In genomic region chr12:70293165-70293926, GRCm38 (mm10) we compare ENCODE assay signal across 18 mouse cellular contexts. TPM values are rescaled to one million over a fixed set of nuclear protein-coding genes. Genes with fewer than 3 reads are reported as not detected.
DNase-seq lines count a peak whose midpoint lies in the region; ATAC-seq and TF ChIP-seq lines count a peak whose summit lies in the region.
"Had no signal": no experiment of that assay in that cellular context is flagged by ENCODE, and none has a peak within 500 bp of the region (broad histone marks: within the 10 kb centered on the region; RNA-seq: fewer than 3 reads in every experiment).

No protein-coding gene starts in this region.

- no peak for TF ChIP-seq CTCF in layer of hippocampus, adult 2 months (conservative IDR thresholded peaks at IDR 0.05)
- TF ChIP-seq CTCF in cortical plate, adult 2 months (IDR thresholded peaks at IDR 0.05; ENCODE audit: extremely low read depth, insufficient read depth, low read length) = no peak

- peak; percentile 50 for ATAC-seq in hindbrain, embryonic 13.5 days (ENCODE audit: low FRiP score)
- ATAC-seq in neural tube, embryonic 12.5 days (ENCODE audit: low FRiP score, low read depth) = peak; percentile 61

- no peaks in the 10 kb centered on the region for H3K27me3 ChIP-seq in hindbrain, embryonic 13.5 days
- H3K27me3 ChIP-seq in neural tube, embryonic 12.5 days (replicated peaks) = no peaks in the 10 kb centered on the region
- H3K27me3 ChIP-seq: embryonic facial prominence, embryonic 12.5 days; heart, embryonic 15.5 days had no signal

- peak overlapping the region; percentile 67 for H3K27ac ChIP-seq in layer of hippocampus, adult 2 months
- H3K27ac ChIP-seq in cortical plate, adult 2 months (ENCODE audit: insufficient read depth, low read length) = peak overlapping the region; percentile 89
- H3K27ac ChIP-seq in hindbrain, embryonic 13.5 days = 0 out of 2 replicates have a peak overlapping the region, but pooled peaks have one; percentile 35
- no peak overlapping the region for H3K27ac ChIP-seq in neural tube, embryonic 12.5 days
- H3K27ac ChIP-seq: embryonic facial prominence, embryonic 12.5 days; heart, adult 2 months; heart, embryonic 15.5 days; liver, embryonic 14.5 days had no signal

- no peak overlapping the region for H3K9ac ChIP-seq in hindbrain, embryonic 13.5 days
- H3K9ac ChIP-seq in neural tube, embryonic 12.5 days = no peak overlapping the region
- H3K9ac ChIP-seq: embryonic facial prominence, embryonic 12.5 days; heart, embryonic 15.5 days; liver, embryonic 14.5 days had no signal

- 67% methylated on average over 10 of the region's 10 CpGs for WGBS in hindbrain, embryonic 13.5 days
- WGBS in neural tube, embryonic 12.5 days = 62% methylated on average over 10 of the region's 10 CpGs

- peaks cover 25% of the 10 kb centered on the region for H3K36me3 ChIP-seq in hindbrain, embryonic 13.5 days
- H3K36me3 ChIP-seq in neural tube, embryonic 12.5 days = peaks cover 7% of the 10 kb centered on the region; the same call in 1 of the 2 replicates
- H3K36me3 ChIP-seq: embryonic facial prominence, embryonic 12.5 days; heart, embryonic 15.5 days had no signal

- H3K4me2 ChIP-seq in hindbrain, embryonic 13.5 days = no peak overlapping the region
- no peak overlapping the region for H3K4me2 ChIP-seq in neural tube, embryonic 12.5 days (replicated peaks)
- H3K4me2 ChIP-seq: embryonic facial prominence, embryonic 12.5 days; heart, embryonic 15.5 days had no signal

- no peak overlapping the region for H3K4me3 ChIP-seq in layer of hippocampus, adult 2 months
- H3K4me3 ChIP-seq in cortical plate, adult 2 months (ENCODE audit: insufficient read depth, low read length) = no peak overlapping the region
- H3K4me3 ChIP-seq in hindbrain, embryonic 13.5 days = no peak overlapping the region
- H3K4me3 ChIP-seq in neural tube, embryonic 12.5 days = no peak overlapping the region
- H3K4me3 ChIP-seq: embryonic facial prominence, embryonic 12.5 days; erythroblast, embryonic 14.5 days; heart, adult 2 months; heart, embryonic 15.5 days had no signal

- no peak for DNase-seq in layer of hippocampus, adult 2 months (ENCODE audit: low spot score in 2 of 2)
- no peak for DNase-seq in layer of hippocampus, adult 9-10 months (ENCODE audit: low spot score)
- no peak for DNase-seq in ovary, adult 18-20 months (ENCODE audit: low spot score)
- no peak for DNase-seq in thymus, postnatal 25 days
- DNase-seq: cerebellum, adult 2 months; gastrocnemius, postnatal 10 days; heart, adult 2 months; kidney, adult 11 months; right cerebral cortex, adult 18-20 months had no signal

- H3K4me1 ChIP-seq in cortical plate, adult 2 months (ENCODE audit: control insufficient read depth, insufficient read depth, low read length) = peaks cover 14% of the 10 kb centered on the region
- peaks cover 18% of the 10 kb centered on the region; the same call in 1 of the 2 replicates for H3K4me1 ChIP-seq in hindbrain, embryonic 13.5 days (replicated peaks)
- H3K4me1 ChIP-seq in neural tube, embryonic 12.5 days = peaks cover 4% of the 10 kb centered on the region; the same call in 1 of the 2 replicates
- H3K4me1 ChIP-seq: embryonic facial prominence, embryonic 12.5 days; heart, embryonic 15.5 days had no signal

- H3K9me3 ChIP-seq in hindbrain, embryonic 13.5 days = no peaks in the 10 kb centered on the region
- no peaks in the 10 kb centered on the region for H3K9me3 ChIP-seq in neural tube, embryonic 12.5 days
- H3K9me3 ChIP-seq: embryonic facial prominence, embryonic 12.5 days; heart, embryonic 15.5 days had no signal

- TF ChIP-seq POLR2A in cortical plate, adult 2 months (IDR thresholded peaks at IDR 0.05; ENCODE audit: extremely low read depth, insufficient read depth, low read length) = no peak

RNA-seq across cellular contexts. Expression of gene Trim9, which starts 54.1 kb away (rescaled TPM):
- total RNA-seq in layer of hippocampus, adult 2 months (2021) = 100 to 1,000 TPM; 306 to 310 TPM
- 202 and 211 TPM in 2 replicates for polyA plus RNA-seq in cortical plate, adult 2 months (2012; rRNA removed)
- polyA plus RNA-seq in hindbrain, embryonic 13.5 days (2015; fragmentation: Nextera tagmentation; extraction: Ambion mirVana) = 57.4 and 57.7 TPM in 2 replicates
- polyA plus RNA-seq in neural tube, embryonic 12.5 days (2016; fragmentation: Nextera tagmentation; extraction: Ambion mirVana) = 33.4 and 38.7 TPM in 2 replicates
- total RNA-seq: monocyte, adult 5-6 weeks had no signal
- polyA plus RNA-seq: C2C12; erythroblast, embryonic 14.5 days had no signal
